Mouse (Mus musculus) limb, embryonic 14.5 days (tissue): ENCODE data around the gene Kifc1. TPM values are rescaled to one million over a fixed set of nuclear protein-coding genes. Genes with fewer than 3 reads are reported as not detected.
A peak's percentile ranks its signal among the peaks of the same experiment; 100 is the strongest.
"Not testable (repeated sequence)": the region's sequence is repeated elsewhere in the genome, so short reads cannot be mapped to it uniquely, and the experiment has no call there.

Experiments
- ATAC-seq: fragments of 200-750 bp; cut with Nextera tagmentation; 2 replicates; pipeline ENCODE4 v1.8.0; 2017; ENCODE audit warnings: low read depth, moderate number of reproducible peaks, moderate TSS enrichment; ENCODE audit not compliant: low FRiP score
- DNase-seq: peaks from one replicate; pipeline ENCODE4 v3.0.0-alpha.2; 2015; ENCODE audit warnings: low spot score
- H3K27ac ChIP-seq: fragments of 300-500 bp; sonication (generic); replicated peaks from 2 replicates; pipeline ENCODE4 v1.5.1; 2014; ENCODE audit warnings: low read depth, mild to moderate bottlenecking, low read length, moderate library complexity, mixed read lengths
- H3K27me3 ChIP-seq: fragments of 300-500 bp; sonication (generic); 2 replicates; pipeline ENCODE4 v1.6.1; 2014; ENCODE audit warnings: low read length, mixed read lengths; ENCODE audit not compliant: control insufficient read depth, insufficient read depth
- H3K36me3 ChIP-seq: fragments of 300-500 bp; sonication (generic); 2 replicates; pipeline ENCODE4 v1.6.1; 2014; ENCODE audit warnings: mild to moderate bottlenecking, low read length, moderate library complexity, mixed read lengths; ENCODE audit not compliant: control insufficient read depth, insufficient read depth
- H3K4me1 ChIP-seq: fragments of 300-500 bp; sonication (generic); 2 replicates; pipeline ENCODE4 v1.6.1; 2014; ENCODE audit warnings: antibody characterized with exemption, low read length, mixed read lengths; ENCODE audit not compliant: control insufficient read depth, insufficient read depth
- H3K4me2 ChIP-seq: fragments of 300-500 bp; sonication (generic); replicated peaks from 2 replicates; pipeline ENCODE4 v1.6.1; 2014; ENCODE audit warnings: low read depth, mild to moderate bottlenecking, low read length, moderate library complexity; ENCODE audit not compliant: severe bottlenecking
- H3K4me3 ChIP-seq: fragments of 300-500 bp; sonication (generic); replicated peaks from 2 replicates; pipeline ENCODE4 v1.5.1; 2014; ENCODE audit warnings: low read length
- H3K9ac ChIP-seq: fragments of 300-500 bp; sonication (generic); 2 replicates; pipeline ENCODE4 v1.6.1; 2014; ENCODE audit warnings: mild to moderate bottlenecking, low read depth, low read length, moderate library complexity; ENCODE audit not compliant: severe bottlenecking
- H3K9me3 ChIP-seq: fragments of 300-500 bp; sonication (generic); 2 replicates; pipeline ENCODE4 v1.6.1; 2016; ENCODE audit warnings: low read length; ENCODE audit not compliant: control insufficient read depth
- POLR2A ChIP-seq: fragments of 200-500 bp; IDR thresholded peaks from 2 replicates; pipeline ENCODE4 v1.8.0; 2012; ENCODE audit warnings: inconsistent platforms, mild to moderate bottlenecking, moderate library complexity, borderline replicate concordance; ENCODE audit not compliant: insufficient read depth, insufficient read length; ENCODE audit errors: extremely low read depth
- WGBS: fragments of 180-500 bp; shearing (Covaris S2); extraction: QIAGEN DNeasy Blood & Tissue Kit; methylation state at CpG from one replicate; pipeline ENCODE4 v1.1.7; 2014; 5-methylcytosine and 5-hydroxymethylcytosine counted together
- polyA plus RNA-seq, 2 experiments: library from polyadenylated mRNA; depleted of rRNA in 1 of 2; stranded (reverse) in 1 of 2; unstranded in 1 of 2; fragments of >200 nt; fragmentation: Nextera tagmentation in 1 of 2; extraction: Ambion mirVana in 1 of 2; gene quantifications; 2 replicates each; pipeline versions ENCODE4 v1.2.1 to v1.2.3; 2012 to 2014

Kifc1 gene
- polyA plus RNA-seq, 2 experiments: 6.2 to 60.6 TPM

DNA sequence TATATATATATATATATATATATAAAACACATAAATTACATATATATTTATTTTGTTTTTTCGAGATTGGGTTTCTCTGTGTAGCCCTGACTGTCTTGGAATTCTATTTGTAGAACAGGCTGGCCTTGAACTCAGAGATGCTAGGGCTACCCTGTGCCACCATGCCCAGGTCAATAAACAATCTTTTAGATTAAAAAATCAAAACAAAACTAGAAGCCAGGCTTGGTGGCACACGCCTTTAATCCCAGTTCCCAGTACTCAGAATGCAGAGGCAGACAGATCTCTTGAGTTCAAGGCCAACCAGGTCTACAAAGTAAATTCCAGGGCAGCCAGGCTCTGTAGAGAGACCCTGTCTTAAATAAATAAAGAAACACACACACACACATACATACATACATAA lies 896 bp upstream of the Kifc1 start:
- Histone ChIP-seq H3K4me2 (no peak overlapping the region), H3K4me1 (peaks cover 9% of the 10 kb centered on the region), H3K36me3 (peaks cover under 1% of the 10 kb centered on the region; the same call in 1 of the 2 replicates), H3K27ac (no peak overlapping the region), H3K4me3 (no peak overlapping the region), H3K9ac (no peak overlapping the region), H3K27me3 (no peaks in the 10 kb centered on the region), H3K9me3 (no peaks in the 10 kb centered on the region)
- no peak for ATAC-seq
- no peak for DNase-seq
- TF ChIP-seq POLR2A: no peak
- WGBS: 75% methylated on average over 2 of the region's 2 CpGs

DNA sequence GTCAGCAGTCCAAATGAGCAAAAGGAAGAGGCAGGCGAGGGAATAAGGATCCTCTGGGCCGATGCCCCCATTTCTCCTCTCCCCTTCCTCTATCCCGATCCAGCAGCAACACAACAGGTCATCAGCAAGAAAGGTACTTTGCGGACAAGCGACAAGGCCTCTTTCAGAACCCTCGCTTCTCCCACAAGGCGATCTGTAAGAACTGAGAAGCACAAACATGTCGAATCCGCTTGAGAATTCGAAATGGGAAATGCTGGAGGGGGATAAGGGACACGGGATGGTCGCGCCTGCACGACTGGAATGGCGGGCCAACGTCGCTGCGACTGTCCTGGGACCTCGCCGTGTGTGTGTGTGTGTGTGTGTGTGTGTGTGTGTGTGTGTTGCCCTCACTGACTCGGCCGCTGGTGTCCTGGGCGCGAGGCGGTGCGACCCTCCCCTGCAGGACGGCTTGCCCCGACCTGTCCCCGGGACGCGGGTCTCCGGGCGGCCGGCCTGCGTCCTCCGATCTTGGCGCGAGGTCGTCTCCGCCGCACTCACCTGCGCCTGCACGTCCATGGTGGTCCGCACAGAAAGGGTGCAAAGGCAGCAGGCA lies 424 bp downstream of the Kifc1 start:
- H3K27me3 ChIP-seq, DNase-seq, H3K27ac ChIP-seq, H3K4me1 ChIP-seq, H3K9me3 ChIP-seq, ATAC-seq: not testable (repeated sequence)
- H3K9ac ChIP-seq: peak overlapping the region; percentile 62
- H3K36me3 ChIP-seq: peaks cover 11% of the 10 kb centered on the region; the same call in 1 of the 2 replicates
- peak overlapping the region; percentile 58 for H3K4me3 ChIP-seq
- WGBS: under 1% methylated on average over 27 of the region's 44 CpGs
- peak overlapping the region; percentile 60 for H3K4me2 ChIP-seq

DNA sequence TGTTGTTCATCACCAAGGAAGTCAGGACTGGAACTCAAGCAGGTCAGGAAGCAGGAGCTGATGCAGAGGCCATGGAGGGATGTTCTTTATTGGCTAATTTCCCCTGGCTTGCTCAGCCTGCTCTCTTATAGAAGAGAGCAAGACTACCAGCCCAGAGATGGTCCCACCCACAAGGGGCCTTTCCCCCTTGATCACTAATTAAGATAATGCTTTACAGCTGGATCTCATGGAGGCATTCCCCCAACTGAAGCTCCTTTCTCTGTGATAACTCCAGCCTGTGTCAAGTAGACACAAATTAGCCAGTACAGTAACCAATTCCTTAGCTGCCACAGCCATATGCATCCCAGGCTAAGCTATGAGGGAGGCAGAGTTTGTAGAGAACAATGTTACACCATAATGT lies 2.2 kb downstream of the Kifc1 start:
- not testable (repeated sequence) for H3K27ac ChIP-seq, H3K4me1 ChIP-seq, ATAC-seq, H3K9me3 ChIP-seq, DNase-seq, H3K27me3 ChIP-seq, H3K9ac ChIP-seq, H3K4me3 ChIP-seq
- 0 out of 2 replicates have a peak overlapping the region, but pooled peaks have one; percentile 45 for H3K4me2 ChIP-seq
- peaks cover 11% of the 10 kb centered on the region; the same call in 1 of the 2 replicates for H3K36me3 ChIP-seq

DNA sequence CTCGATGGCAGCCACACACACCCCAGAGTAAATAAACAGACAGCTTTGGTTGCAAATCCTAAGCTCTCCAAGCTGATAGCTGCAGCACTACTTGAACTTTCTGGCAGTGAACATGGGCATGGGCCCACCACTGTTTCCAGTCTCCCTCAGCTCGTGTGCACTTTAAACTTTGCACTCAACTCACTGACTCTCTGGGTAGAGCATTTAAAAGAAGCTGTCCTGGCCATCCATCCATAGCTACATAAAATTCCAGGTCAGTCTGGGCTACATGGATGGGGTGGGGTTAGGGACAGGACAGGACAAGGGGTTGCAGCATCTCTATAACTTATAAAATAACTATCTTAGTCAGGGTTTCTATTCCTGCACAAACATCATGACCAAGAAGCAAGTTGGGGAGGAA lies 2.7 kb downstream of the Kifc1 start:
- H3K27ac ChIP-seq, H3K27me3 ChIP-seq, H3K9ac ChIP-seq, DNase-seq, H3K9me3 ChIP-seq, H3K4me1 ChIP-seq, ATAC-seq, H3K4me2 ChIP-seq, H3K4me3 ChIP-seq: not testable (repeated sequence)
- WGBS: 68% methylated on average over 2 of the region's 2 CpGs
- peaks cover 13% of the 10 kb centered on the region; the same call in 1 of the 2 replicates for H3K36me3 ChIP-seq

DNA sequence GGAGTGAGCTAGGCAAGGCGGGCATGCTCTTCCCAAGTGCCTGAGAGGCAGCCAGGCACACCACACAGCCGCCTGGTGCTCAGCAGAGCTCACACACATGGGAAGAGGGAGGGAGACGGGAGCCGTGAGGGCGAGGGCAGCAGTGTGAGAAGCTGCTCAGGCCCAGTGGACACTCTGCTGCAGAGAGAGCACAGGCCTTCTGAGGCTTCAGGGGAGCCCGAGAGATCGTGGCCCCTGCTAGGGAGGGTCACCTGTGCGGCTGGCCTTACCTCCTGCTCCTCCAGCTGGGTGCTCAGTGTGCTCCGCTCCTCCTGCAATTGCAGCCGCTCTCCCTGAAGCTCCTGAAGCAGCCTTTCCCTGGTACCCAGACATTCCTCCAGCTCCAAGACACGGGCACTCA lies 6.1 kb downstream of the Kifc1 start:
- DNase-seq, H3K4me2 ChIP-seq, ATAC-seq, H3K4me3 ChIP-seq, H3K9ac ChIP-seq, H3K27ac ChIP-seq, H3K4me1 ChIP-seq, H3K9me3 ChIP-seq, H3K27me3 ChIP-seq: not testable (repeated sequence)
- WGBS: 93% methylated on average over 5 of the region's 11 CpGs
- peaks cover 28% of the 10 kb centered on the region for H3K36me3 ChIP-seq

DNA sequence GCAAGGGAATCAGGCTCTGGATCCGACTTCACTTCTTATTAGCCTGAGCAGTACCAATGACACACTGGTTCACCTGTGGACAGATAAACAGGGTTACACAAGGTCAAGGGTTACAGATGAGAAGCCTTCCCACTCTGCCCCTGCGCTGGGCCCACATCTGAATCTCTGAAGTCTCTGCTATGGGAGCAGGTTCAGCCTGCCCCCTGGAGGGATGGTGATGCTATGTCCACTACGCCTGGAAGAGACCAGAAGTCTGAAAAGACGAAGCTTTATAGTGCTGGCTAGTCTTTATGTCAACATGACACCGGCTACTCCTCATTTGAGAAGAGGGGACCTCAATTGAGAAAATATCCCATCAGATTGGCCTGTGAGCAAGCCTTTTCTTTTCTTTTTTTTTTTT lies 14.7 kb downstream of the Kifc1 start:
- not testable (repeated sequence) for H3K4me3 ChIP-seq, H3K4me2 ChIP-seq, H3K9me3 ChIP-seq, H3K27ac ChIP-seq, H3K9ac ChIP-seq, DNase-seq, H3K4me1 ChIP-seq, ATAC-seq, H3K27me3 ChIP-seq
- peaks cover 27% of the 10 kb centered on the region for H3K36me3 ChIP-seq
- 80% methylated on average over 5 of the region's 5 CpGs for WGBS
